Mouse (Mus musculus): ENCODE measurements around the gene Atp11a. TPM values are rescaled to one million over a fixed set of nuclear protein-coding genes. Genes with fewer than 3 reads are reported as not detected.

Atp11a gene
- total RNA-seq, 2 experiments from 2014 or later: 51.3 to 66.1 TPM

GRCm38 (mm10) chr8:12801586-12801985, 44.8 kb downstream of the Atp11a start:
- no peak for TF ChIP-seq CTCF (conservative IDR thresholded peaks at IDR 0.05)
- Histone ChIP-seq H3K27ac (no peak overlapping the region), H3K4me3 (no peak overlapping the region)
- DNase-seq (ENCODE audit: low spot score in 2 of 2): no peak

GRCm38 (mm10) chr8:12803121-12803520, 46.3 kb downstream of the Atp11a start:
- Histone ChIP-seq H3K27ac (no peak overlapping the region), H3K4me3 (no peak overlapping the region)
- DNase-seq (ENCODE audit: low spot score in 2 of 2): no peak
- TF ChIP-seq CTCF (conservative IDR thresholded peaks at IDR 0.05): no peak

- Histone ChIP-seq H3K4me3 (no peak overlapping the region), H3K27ac (no peak overlapping the region)
- no peak for TF ChIP-seq CTCF (conservative IDR thresholded peaks at IDR 0.05)
- no peak for DNase-seq (ENCODE audit: low spot score in 2 of 2)
These were observed 48.1 kb downstream of the Atp11a start for GRCm38 (mm10) chr8:12804909-12805308.

GRCm38 (mm10) chr8:12805569-12805968, 48.8 kb downstream of the Atp11a start:
- H3K27ac ChIP-seq: 0 out of 2 replicates have a peak overlapping the region, but pooled peaks have one; percentile 23
- no peak overlapping the region for H3K4me3 ChIP-seq
- TF ChIP-seq CTCF (conservative IDR thresholded peaks at IDR 0.05): no peak
- no peak for DNase-seq (ENCODE audit: low spot score in 2 of 2)

- TF ChIP-seq CTCF (conservative IDR thresholded peaks at IDR 0.05): no peak
- no peak overlapping the region for H3K4me3 ChIP-seq
These were observed 51.2 kb downstream of the Atp11a start for GRCm38 (mm10) chr8:12808018-12808417.

GRCm38 (mm10) chr8:12809516-12809915, 52.7 kb downstream of the Atp11a start:
- no peak for DNase-seq (ENCODE audit: low spot score in 2 of 2)
- Histone ChIP-seq H3K4me3 (no peak overlapping the region), H3K27ac (no peak overlapping the region)
- TF ChIP-seq CTCF (conservative IDR thresholded peaks at IDR 0.05): no peak

More at GRCm38 (mm10) chr8:12808018-12808417, 51.2 kb downstream of the Atp11a start:
- no peak for DNase-seq (ENCODE audit: low spot score in 2 of 2)
- no peak overlapping the region for H3K27ac ChIP-seq

GRCm38 (mm10) chr8:12811231-12811630, 54.4 kb downstream of the Atp11a start:
- no peak overlapping the region for H3K27ac ChIP-seq
- TF ChIP-seq CTCF (conservative IDR thresholded peaks at IDR 0.05): peak; percentile 70
- H3K4me3 ChIP-seq: no peak overlapping the region
- DNase-seq (ENCODE audit: low spot score in 2 of 2): peak in 1 of 2 experiments; percentile 36

- Histone ChIP-seq H3K4me3 (no peak overlapping the region), H3K27ac (no peak overlapping the region)
- no peak for TF ChIP-seq CTCF (conservative IDR thresholded peaks at IDR 0.05)
- no peak for DNase-seq (ENCODE audit: low spot score in 2 of 2)
These were observed 59.6 kb downstream of the Atp11a start for GRCm38 (mm10) chr8:12816412-12816811.

GRCm38 (mm10) chr8:12822892-12823291, 66.1 kb downstream of the Atp11a start:
- no peak for TF ChIP-seq CTCF (conservative IDR thresholded peaks at IDR 0.05)

GRCm38 (mm10) chr8:12824562-12824961, 67.7 kb downstream of the Atp11a start:
- H3K27ac ChIP-seq: no peak overlapping the region
- H3K4me3 ChIP-seq: no peak overlapping the region
- TF ChIP-seq CTCF (conservative IDR thresholded peaks at IDR 0.05): no peak; the same call in 1 of the 2 replicates
- no peak for DNase-seq (ENCODE audit: low spot score in 2 of 2)

More at GRCm38 (mm10) chr8:12822892-12823291, 66.1 kb downstream of the Atp11a start:
- Histone ChIP-seq H3K4me3 (no peak overlapping the region), H3K27ac (no peak overlapping the region)
- no peak for DNase-seq (ENCODE audit: low spot score in 2 of 2)

GRCm38 (mm10) chr8:12825236-12825635, 68.4 kb downstream of the Atp11a start:
- DNase-seq (ENCODE audit: low spot score in 2 of 2): no peak
- Histone ChIP-seq H3K27ac (no peak overlapping the region), H3K4me3 (no peak overlapping the region)
- no peak for TF ChIP-seq CTCF (conservative IDR thresholded peaks at IDR 0.05)

GRCm38 (mm10) chr8:12825686-12826237, 68.9 kb downstream of the Atp11a start:
- H3K27ac ChIP-seq: no peak overlapping the region
- no peak for TF ChIP-seq CTCF (conservative IDR thresholded peaks at IDR 0.05)
- DNase-seq (ENCODE audit: low spot score in 2 of 2): no peak
- no peak overlapping the region for H3K4me3 ChIP-seq

- no peak overlapping the region for H3K4me3 ChIP-seq
- TF ChIP-seq CTCF (conservative IDR thresholded peaks at IDR 0.05): no peak
- H3K27ac ChIP-seq: no peak overlapping the region
- DNase-seq (ENCODE audit: low spot score in 2 of 2): no peak
These were observed 70.3 kb downstream of the Atp11a start for GRCm38 (mm10) chr8:12827124-12827523.

- DNase-seq (ENCODE audit: low spot score in 2 of 2): no peak
- H3K27ac ChIP-seq: no peak overlapping the region
- TF ChIP-seq CTCF (conservative IDR thresholded peaks at IDR 0.05): no peak
- H3K4me3 ChIP-seq: no peak overlapping the region
These were observed 71.5 kb downstream of the Atp11a start for GRCm38 (mm10) chr8:12828298-12828697.

Data from layer of hippocampus, adult 2 months (tissue).